Mouse (Mus musculus) 3134 (cell line): ENCODE measurements around the gene Gm10600.
"Not testable (repeated sequence)": the region's sequence is repeated elsewhere in the genome, so short reads cannot be mapped to it uniquely, and the experiment has no call there.

ENCODE experiments used
- DNase-seq: peaks from one replicate; pipeline ENCODE4 v3.0.0-alpha.2; 2011; ENCODE audit warnings: low spot score; ENCODE audit not compliant: insufficient read length; ENCODE audit errors: extremely low read depth

The Gm10600 gene

GRCm38 (mm10) chr4:42240339-42240738 is at the start of gene Gm10600:
Gene Gm10600, plus strand, starts transcription at chr4:42240639.
- DNase-seq = not testable (repeated sequence)

GRCm38 (mm10) chr4:42255467-42255866 is 15.0 kb downstream of the Gm10600 start, which contains the start of gene Ccl21b:
Gene Ccl21b, plus strand, starts transcription at chr4:42255767.
- not testable (repeated sequence) for DNase-seq
